Mouse (Mus musculus): ENCODE data around the gene Eif2ak2. TPM values are rescaled to one million over a fixed set of nuclear protein-coding genes. Genes with fewer than 3 reads are reported as not detected.
A peak's percentile ranks its signal among the peaks of the same experiment; 100 is the strongest.

The Eif2ak2 gene
- polyA plus RNA-seq, 1 experiment from 2014 or later, result 8.4 TPM

GRCm38 (mm10) chr17:78912861-78913281, 30.5 kb upstream of the Eif2ak2 start:
- no peak overlapping the region for H3K27ac ChIP-seq (ENCODE audit: low read depth)
- no peaks in the 10 kb centered on the region for H3K9me3 ChIP-seq (ENCODE audit: low read length)
- TF ChIP-seq CTCF (IDR thresholded peaks at IDR 0.05; ENCODE audit: low read depth), result no peak
- 0 out of 2 replicates have a peak, but pooled peaks have one; percentile 17 for TF ChIP-seq EP300 (IDR thresholded peaks at IDR 0.05; ENCODE audit: low read depth)
- ATAC-seq (peak; percentile 9; the same call in 1 of the 2 replicates), DNase-seq (peak; percentile 53)
- WGBS (ENCODE audit: insufficient replicate concordance), result 20% methylated on average over 6 of the region's 6 CpGs
- peak overlapping the region; percentile 53 for H3K4me2 ChIP-seq (ENCODE audit: low read depth, low read length)
- H3K27me3 ChIP-seq (ENCODE audit: insufficient read depth, low read length), result no peaks in the 10 kb centered on the region
- H3K36me3 ChIP-seq (replicated peaks; ENCODE audit: insufficient read depth, low read length), result no peaks in the 10 kb centered on the region
- H3K9ac ChIP-seq (replicated peaks), result peak overlapping the region; percentile 2; the same call in 1 of the 2 replicates
- peaks cover 18% of the 10 kb centered on the region for H3K4me1 ChIP-seq (ENCODE audit: insufficient read depth)
- peak overlapping the region; percentile 33 for H3K4me3 ChIP-seq (ENCODE audit: low read depth, low read length)

- 65% methylated on average over 2 of the region's 2 CpGs for WGBS (ENCODE audit: insufficient replicate concordance)
- H3K27me3 ChIP-seq (ENCODE audit: insufficient read depth, low read length), result no peaks in the 10 kb centered on the region
Measured at GRCm38 (mm10) chr17:78909374-78909773, 27.0 kb upstream of the Eif2ak2 start.

GRCm38 (mm10) chr17:78906892-78907291, 24.5 kb upstream of the Eif2ak2 start, which contains the start of gene Sult6b1:
TSS of gene Sult6b1 (minus strand) at chr17:78906992.
- Histone ChIP-seq H3K4me1 (ENCODE audit: insufficient read depth) (no peaks in the 10 kb centered on the region), H3K9me3 (ENCODE audit: low read length) (no peaks in the 10 kb centered on the region), H3K9ac (replicated peaks) (no peak within 1 kb of the TSS), H3K4me2 (ENCODE audit: low read depth, low read length) (no peak within 1 kb of the TSS), H3K4me3 (ENCODE audit: low read depth, low read length) (no peak within 1 kb of the TSS), H3K27ac (ENCODE audit: low read depth) (no peak within 1 kb of the TSS), H3K27me3 (ENCODE audit: insufficient read depth, low read length) (no peaks in the 10 kb centered on the region), H3K36me3 (replicated peaks; ENCODE audit: insufficient read depth, low read length) (no peaks in the 10 kb centered on the region)
- no peak for TF ChIP-seq EP300 (IDR thresholded peaks at IDR 0.05; ENCODE audit: low read depth)
- no peak for TF ChIP-seq CTCF (IDR thresholded peaks at IDR 0.05; ENCODE audit: low read depth)
- 77% methylated on average over 5 of the region's 5 CpGs for WGBS (ENCODE audit: insufficient replicate concordance)
- no peak for ATAC-seq
- DNase-seq, result no peak

More at GRCm38 (mm10) chr17:78909374-78909773, 27.0 kb upstream of the Eif2ak2 start:
- no peak overlapping the region for H3K27ac ChIP-seq (ENCODE audit: low read depth)
- H3K36me3 ChIP-seq (replicated peaks; ENCODE audit: insufficient read depth, low read length), result no peaks in the 10 kb centered on the region
- DNase-seq, result no peak
- H3K9ac ChIP-seq (replicated peaks), result no peak overlapping the region
- H3K4me2 ChIP-seq (ENCODE audit: low read depth, low read length), result no peak overlapping the region
- no peak overlapping the region for H3K4me3 ChIP-seq (ENCODE audit: low read depth, low read length)
- TF ChIP-seq EP300 (IDR thresholded peaks at IDR 0.05; ENCODE audit: low read depth) (no peak), CTCF (IDR thresholded peaks at IDR 0.05; ENCODE audit: low read depth) (no peak)
- no peak for ATAC-seq
- H3K9me3 ChIP-seq (ENCODE audit: low read length), result no peaks in the 10 kb centered on the region
- H3K4me1 ChIP-seq (ENCODE audit: insufficient read depth), result 0 out of 2 replicates have a peak, but pooled peaks cover 3% of the 10 kb centered on the region

GRCm38 (mm10) chr17:78903158-78903557, 20.8 kb upstream of the Eif2ak2 start:
- Histone ChIP-seq H3K36me3 (replicated peaks; ENCODE audit: insufficient read depth, low read length) (no peaks in the 10 kb centered on the region), H3K4me3 (ENCODE audit: low read depth, low read length) (no peak overlapping the region), H3K27me3 (ENCODE audit: insufficient read depth, low read length) (no peaks in the 10 kb centered on the region), H3K9ac (replicated peaks) (no peak overlapping the region), H3K4me2 (ENCODE audit: low read depth, low read length) (no peak overlapping the region), H3K4me1 (ENCODE audit: insufficient read depth) (no peaks in the 10 kb centered on the region), H3K9me3 (ENCODE audit: low read length) (no peaks in the 10 kb centered on the region), H3K27ac (ENCODE audit: low read depth) (no peak overlapping the region)
- ATAC-seq, result no peak
- 67% methylated on average over 2 of the region's 2 CpGs for WGBS (ENCODE audit: insufficient replicate concordance)
- no peak for DNase-seq
- TF ChIP-seq EP300 (IDR thresholded peaks at IDR 0.05; ENCODE audit: low read depth) (no peak), CTCF (IDR thresholded peaks at IDR 0.05; ENCODE audit: low read depth) (no peak)

- WGBS (ENCODE audit: insufficient replicate concordance), result 16% methylated on average over 8 of the region's 8 CpGs
- no peak overlapping the region for H3K27ac ChIP-seq (ENCODE audit: low read depth)
- TF ChIP-seq CTCF (IDR thresholded peaks at IDR 0.05; ENCODE audit: low read depth) (peak; percentile 64), EP300 (IDR thresholded peaks at IDR 0.05; ENCODE audit: low read depth) (no peak)
- no peaks in the 10 kb centered on the region for H3K27me3 ChIP-seq (ENCODE audit: insufficient read depth, low read length)
- DNase-seq (peak; percentile 62), ATAC-seq (no peak)
- no peaks in the 10 kb centered on the region for H3K4me1 ChIP-seq (ENCODE audit: insufficient read depth)
- peak overlapping the region; percentile 42 for H3K4me2 ChIP-seq (ENCODE audit: low read depth, low read length)
- no peaks in the 10 kb centered on the region for H3K9me3 ChIP-seq (ENCODE audit: low read length)
- H3K4me3 ChIP-seq (ENCODE audit: low read depth, low read length), result no peak overlapping the region
- H3K36me3 ChIP-seq (replicated peaks; ENCODE audit: insufficient read depth, low read length), result no peaks in the 10 kb centered on the region
- no peak overlapping the region for H3K9ac ChIP-seq (replicated peaks)
Measured at GRCm38 (mm10) chr17:78895394-78895793, 13.0 kb upstream of the Eif2ak2 start.

GRCm38 (mm10) chr17:78894991-78895390, 12.6 kb upstream of the Eif2ak2 start:
- no peak for ATAC-seq
- WGBS (ENCODE audit: insufficient replicate concordance), result 71% methylated on average over 7 of the region's 7 CpGs
- peak overlapping the region; percentile 42; the same call in 1 of the 2 replicates for H3K4me2 ChIP-seq (ENCODE audit: low read depth, low read length)

More at GRCm38 (mm10) chr17:78894991-78895390, 12.6 kb upstream of the Eif2ak2 start:
- Histone ChIP-seq H3K4me1 (ENCODE audit: insufficient read depth) (no peaks in the 10 kb centered on the region), H3K4me3 (ENCODE audit: low read depth, low read length) (no peak overlapping the region), H3K27me3 (ENCODE audit: insufficient read depth, low read length) (no peaks in the 10 kb centered on the region), H3K9ac (replicated peaks) (no peak overlapping the region), H3K27ac (ENCODE audit: low read depth) (no peak overlapping the region), H3K9me3 (ENCODE audit: low read length) (no peaks in the 10 kb centered on the region), H3K36me3 (replicated peaks; ENCODE audit: insufficient read depth, low read length) (no peaks in the 10 kb centered on the region)
- DNase-seq, result no peak
- TF ChIP-seq CTCF (IDR thresholded peaks at IDR 0.05; ENCODE audit: low read depth), result no peak
- TF ChIP-seq EP300 (IDR thresholded peaks at IDR 0.05; ENCODE audit: low read depth), result no peak

Measured in liver, postnatal 0 days (tissue).